Mouse (Mus musculus) midbrain, embryonic 11.5 days (tissue): Measurements from ENCODE around the gene Uspl1. TPM values are rescaled to one million over a fixed set of nuclear protein-coding genes. Genes with fewer than 3 reads are reported as not detected.

Experiments
- microRNA-seq: library from miRNA; unstranded; fragments of <30 nt; microRNA quantifications from one replicate; pipeline ENCODE4, GENCODE M21; 2017
- polyA plus RNA-seq: library from polyadenylated mRNA; unstranded; fragments of >200 nt; fragmentation: Nextera tagmentation; extraction: Ambion mirVana; gene quantifications from 2 replicates; pipeline ENCODE4 v1.2.1, GENCODE M21; 2014

Uspl1 gene
- polyA plus RNA-seq, 1 experiment from 2014 or later = 81.3 TPM

Small RNA genes lying within 50 kb of the gene (microRNA-seq; reads per million reads assigned to microRNA genes)
- not detected for gene Gm24105

Other genes with a start within 250 kb of the Uspl1 start
- 2.0 TPM in 1 of 2 replicates, not detected in the other for gene Gm42791, start 189.2 kb upstream of the Uspl1 start, polyA plus RNA-seq
- gene Hmgb1, start 139 bp downstream of the Uspl1 start, polyA plus RNA-seq = 1,896 and 1,979 TPM in 2 replicates
- 6.3 and 9.3 TPM in 2 replicates for gene Alox5ap, start 80.4 kb downstream of the Uspl1 start, polyA plus RNA-seq
- 0.51 and 0.66 TPM in 2 replicates for gene Medag, start 227.4 kb downstream of the Uspl1 start, polyA plus RNA-seq